Mouse (Mus musculus) telencephalon, adult 2 months (tissue): ENCODE data around the gene Haao.

Experiments
- DNase-seq: peaks from one replicate; pipeline ENCODE4 v3.0.0-alpha.2; 2011; ENCODE audit warnings: low read depth, low spot score

Gene Haao

DNA sequence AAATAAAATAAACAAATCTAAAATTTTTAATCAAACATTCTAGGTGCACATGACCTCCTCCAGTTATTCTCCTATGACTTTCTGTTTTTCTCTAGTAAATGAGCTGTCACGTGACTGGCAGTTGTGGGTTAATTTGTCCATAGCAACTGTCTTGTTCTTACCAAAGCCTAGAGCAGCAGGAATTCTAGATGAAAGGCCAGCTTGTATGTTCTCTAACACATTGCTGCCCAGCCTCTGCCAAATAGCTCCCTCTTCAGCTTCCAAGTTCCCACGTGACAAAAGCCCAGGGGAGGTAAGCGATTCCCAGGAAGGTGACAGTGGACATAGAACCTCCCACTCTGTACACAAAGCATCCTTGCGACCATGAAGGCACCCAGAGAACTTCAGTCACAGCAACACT is 13.6 kb downstream of the Haao start:
- DNase-seq = no peak

GRCm38 (mm10) chr17:83830616-83831292 is 17.0 kb downstream of the Haao start:
- no peak for DNase-seq

DNA sequence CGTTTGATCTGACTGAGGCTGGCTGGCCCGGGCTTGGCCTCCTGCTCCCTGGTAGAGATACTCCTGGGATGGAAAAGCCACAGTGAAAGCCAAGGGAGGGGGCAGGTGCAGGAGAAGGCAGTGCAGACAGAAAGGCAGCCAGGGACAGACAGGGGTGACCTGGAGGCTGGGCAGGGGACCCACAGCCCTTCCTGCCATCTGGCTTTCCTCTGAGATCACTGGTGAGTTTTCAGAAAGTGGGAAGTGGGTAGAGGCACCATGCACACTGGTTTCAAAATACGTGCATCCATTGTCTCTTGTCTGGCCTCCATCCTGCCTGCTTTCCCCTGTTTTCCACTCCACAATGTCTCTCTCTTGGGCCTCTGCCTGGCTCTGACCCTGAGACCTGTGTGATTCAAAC is 18.4 kb downstream of the Haao start:
- DNase-seq = no peak

DNA sequence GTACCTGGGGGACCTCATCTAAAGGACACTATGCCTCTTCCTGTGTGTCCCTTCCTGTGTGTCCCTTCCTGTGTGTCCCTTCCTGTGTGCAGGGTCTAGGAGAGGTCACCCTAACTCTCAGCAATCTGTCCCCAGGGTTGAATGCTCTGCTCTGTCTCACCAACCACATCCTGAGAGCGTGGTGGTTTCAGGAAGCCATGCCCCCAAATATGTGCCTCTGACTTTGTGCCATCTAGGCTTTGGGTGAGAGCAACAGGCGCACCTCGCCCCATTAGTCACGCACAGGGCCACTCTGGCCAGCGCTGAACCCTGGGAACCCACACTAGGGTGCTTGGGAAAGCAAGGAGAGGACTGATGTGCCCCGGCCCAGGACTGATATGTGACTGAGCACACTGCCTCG is 23.9 kb downstream of the Haao start:
- DNase-seq = no peak

- no peak for DNase-seq
Observed at GRCm38 (mm10) chr17:83821876-83822275, 25.9 kb downstream of the Haao start.

DNA sequence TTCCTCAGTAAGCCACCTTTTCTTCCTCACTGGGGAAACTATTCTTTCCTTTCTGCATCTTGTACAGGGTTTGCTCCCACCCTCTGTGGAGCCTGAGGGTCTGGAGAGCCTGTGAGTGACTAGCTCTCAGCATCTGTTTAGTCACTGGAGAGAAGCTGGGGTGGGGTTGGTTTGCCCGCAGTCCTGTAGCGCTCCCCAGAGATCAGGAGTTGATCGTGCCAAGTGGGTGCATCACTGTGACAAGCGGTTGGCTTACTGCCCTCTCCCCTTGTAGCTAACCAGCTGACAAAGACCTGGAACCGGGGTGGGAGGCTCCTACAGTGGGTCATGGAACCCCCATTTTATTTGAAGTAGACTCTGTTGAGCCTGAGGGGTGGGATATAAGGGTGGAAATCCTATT is 27.1 kb downstream of the Haao start:
- no peak for DNase-seq

DNA sequence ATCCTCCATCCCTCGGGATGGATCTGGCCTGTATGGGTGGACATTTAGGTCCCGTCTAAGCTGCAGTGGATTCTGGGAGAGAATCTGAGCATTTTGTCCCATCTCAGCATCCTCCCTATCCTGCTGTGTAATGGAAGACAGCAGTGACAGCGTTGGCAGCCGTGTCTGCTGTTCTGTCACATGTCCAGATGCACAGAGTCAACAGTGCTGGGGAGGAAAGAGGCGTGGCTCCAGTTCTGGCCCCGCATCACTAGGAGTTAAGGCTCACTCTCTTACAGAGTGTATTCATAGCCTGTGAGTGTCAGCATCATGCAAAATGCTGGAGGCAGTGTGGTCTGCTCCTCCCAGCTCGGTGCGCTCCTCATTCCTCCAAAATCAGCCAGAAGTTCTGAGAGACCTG is 28.3 kb downstream of the Haao start:
- no peak for DNase-seq

- DNase-seq = no peak
Observed at GRCm38 (mm10) chr17:83816996-83817395, 30.8 kb downstream of the Haao start.

DNA sequence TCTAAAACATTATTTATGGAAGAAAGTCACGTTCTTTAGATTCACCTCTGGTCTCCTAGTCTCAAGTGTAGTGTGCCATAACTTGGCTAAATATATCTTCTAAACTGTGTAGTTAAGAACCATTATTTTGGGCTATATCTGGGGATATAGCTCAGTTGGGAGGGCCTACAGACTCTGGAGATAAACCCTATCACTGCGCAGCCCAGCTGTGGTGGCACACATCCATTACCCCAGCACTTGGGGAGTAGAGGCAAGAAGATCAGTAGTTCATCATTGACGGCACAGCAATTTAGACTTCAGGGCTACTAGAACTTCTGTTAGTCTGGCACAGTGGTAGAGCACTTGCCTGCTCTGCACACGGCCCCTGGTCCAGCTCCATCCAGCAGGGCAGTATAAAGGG is 34.7 kb downstream of the Haao start:
- no peak for DNase-seq

GRCm38 (mm10) chr17:83812200-83812944 is 35.4 kb downstream of the Haao start:
- DNase-seq = no peak

GRCm38 (mm10) chr17:83810285-83810684 is 37.5 kb downstream of the Haao start:
- DNase-seq = no peak

GRCm38 (mm10) chr17:83809197-83809829 is 38.5 kb downstream of the Haao start:
- DNase-seq = no peak

DNA sequence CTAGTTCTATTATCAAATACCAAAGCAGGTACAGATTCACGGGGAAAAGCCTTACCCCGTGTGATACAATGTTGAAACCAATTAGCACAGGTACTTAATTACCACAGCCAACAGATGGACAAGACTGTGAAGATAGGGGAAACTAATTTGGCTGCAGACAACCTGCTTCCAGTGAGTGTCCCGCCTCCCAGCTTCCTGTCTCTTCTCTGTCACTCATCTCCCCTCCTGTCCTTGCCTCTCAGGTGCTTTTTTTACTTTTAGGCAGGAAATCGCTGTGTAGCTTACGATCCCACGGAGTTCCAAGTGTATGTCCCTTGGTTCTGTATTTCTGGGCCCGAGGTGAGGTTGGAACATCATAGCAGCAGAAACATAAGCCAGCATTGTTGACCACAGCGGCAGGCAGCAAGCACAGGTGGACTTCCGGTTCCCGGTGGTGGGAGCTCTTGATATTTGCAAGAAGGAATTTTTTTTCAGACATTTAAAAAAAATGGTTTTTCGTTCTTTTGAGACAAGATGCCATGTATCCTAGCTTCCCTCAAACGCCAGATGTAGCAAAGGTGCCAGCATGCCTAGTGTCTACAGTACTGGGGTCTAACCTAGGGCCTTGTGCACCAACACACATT is 39.2 kb downstream of the Haao start:
- no peak for DNase-seq

GRCm38 (mm10) chr17:83807778-83808398 is 39.9 kb downstream of the Haao start:
- DNase-seq = peak; percentile 65

DNA sequence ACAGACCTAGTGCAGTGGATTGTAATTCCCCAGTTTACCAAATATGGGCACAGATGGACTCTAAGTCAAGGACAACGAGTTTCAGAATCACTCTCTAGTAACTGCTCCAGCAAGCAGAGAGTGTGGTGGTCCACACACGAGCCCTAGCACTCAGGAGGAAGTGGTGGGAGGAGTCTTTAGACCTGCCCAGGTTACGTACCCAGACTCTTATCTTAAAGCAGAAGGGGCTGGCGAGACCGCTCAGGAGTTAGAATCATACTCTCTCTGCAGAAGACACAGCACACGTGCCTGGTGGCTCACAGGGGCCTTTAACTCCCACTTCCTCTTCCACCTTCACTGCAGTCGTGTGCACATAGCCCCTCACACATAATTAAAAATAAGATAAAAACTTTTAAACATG is 40.4 kb downstream of the Haao start:
- no peak for DNase-seq

DNA sequence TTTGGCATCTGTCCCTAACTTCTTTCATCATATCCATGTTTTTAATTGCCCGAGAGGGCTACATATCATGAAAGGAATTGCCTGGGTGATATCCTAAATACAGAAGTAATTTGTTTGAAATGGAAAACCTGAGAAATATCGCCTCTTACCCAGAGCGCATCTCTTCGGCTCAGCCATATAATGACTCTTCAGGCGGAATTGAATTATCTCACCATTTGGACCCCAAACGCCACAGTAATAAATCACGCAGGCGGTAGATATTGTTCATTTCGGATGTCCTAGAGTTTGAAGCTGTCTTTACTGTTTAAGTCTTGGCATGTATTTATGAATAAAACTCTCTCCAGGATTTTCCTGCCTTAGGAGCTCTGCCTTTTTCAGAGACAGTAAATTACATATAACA is 42.7 kb downstream of the Haao start:
- no peak for DNase-seq

GRCm38 (mm10) chr17:83803987-83804386 is 43.8 kb downstream of the Haao start:
- no peak for DNase-seq

GRCm38 (mm10) chr17:83799506-83800050 is 48.2 kb downstream of the Haao start:
- no peak for DNase-seq

DNA sequence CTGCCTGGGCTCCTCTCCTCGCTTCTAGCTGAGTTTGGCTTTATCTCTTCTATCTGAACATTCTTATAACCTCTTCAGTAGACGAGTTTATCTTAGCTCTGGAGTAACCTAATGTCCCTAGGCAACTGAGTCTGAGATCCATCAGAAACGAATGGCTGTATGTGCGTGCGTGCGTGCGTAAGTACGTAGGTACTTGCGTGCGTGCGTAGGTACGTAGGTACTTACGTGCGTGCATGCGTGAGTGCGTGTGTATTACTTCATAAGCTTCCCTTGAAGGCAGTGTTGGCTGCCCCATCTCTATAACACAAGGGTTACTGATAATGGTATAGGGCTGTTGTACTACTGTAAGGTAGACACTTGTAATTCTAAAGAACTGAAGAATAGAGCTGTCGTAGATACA is 52.6 kb downstream of the Haao start:
- DNase-seq = no peak

- DNase-seq = no peak
Observed at GRCm38 (mm10) chr17:83792388-83792787, 55.4 kb downstream of the Haao start.

DNA sequence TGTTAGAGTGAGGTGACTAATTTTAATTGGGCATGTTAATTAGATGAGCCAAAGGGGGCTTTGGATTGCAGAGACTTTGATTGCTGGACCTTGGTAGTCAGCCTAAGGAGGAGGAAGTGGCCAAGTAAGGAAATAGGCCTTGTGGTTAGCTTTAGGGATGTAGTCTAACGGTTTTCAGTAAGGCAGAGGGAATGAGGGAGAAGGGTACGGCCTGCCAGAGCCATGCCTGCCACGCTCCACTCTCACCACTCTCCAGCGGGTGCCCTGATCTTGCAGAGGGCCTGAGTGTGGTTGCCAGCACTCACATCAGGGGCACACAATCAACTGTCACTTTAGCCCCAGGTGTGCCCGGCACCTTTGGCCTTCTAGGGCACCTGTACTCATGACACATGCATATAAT is 57.6 kb downstream of the Haao start:
- DNase-seq = no peak

- no peak for DNase-seq
Observed at GRCm38 (mm10) chr17:83786418-83786817, 61.3 kb downstream of the Haao start.
